Mouse (Mus musculus) gastrocnemius, adult 18-20 months (tissue): ENCODE data around the gene Dlg5. TPM values are rescaled to one million over a fixed set of nuclear protein-coding genes. Genes with fewer than 3 reads are reported as not detected.

Experiments
- DNase-seq: peaks from one replicate; pipeline ENCODE4 v3.0.0; 2021; ENCODE audit warnings: low spot score
- total RNA-seq, 2 experiments: library from RNA; stranded (reverse); gene quantifications; 2 replicates each; pipeline ENCODE4 v1.2.3; 2021

The Dlg5 gene
- total RNA-seq, 2 experiments from 2014 or later = 5.5 to 6.7 TPM

GRCm38 (mm10) chr14:24190131-24190530, 55.6 kb downstream of the Dlg5 start:
- no peak for DNase-seq

GRCm38 (mm10) chr14:24189598-24189997, 56.1 kb downstream of the Dlg5 start:
- DNase-seq = no peak

- no peak for DNase-seq
These were observed 60.2 kb downstream of the Dlg5 start for GRCm38 (mm10) chr14:24185514-24185913.

GRCm38 (mm10) chr14:24182955-24183354, 62.8 kb downstream of the Dlg5 start:
- no peak for DNase-seq

- peak; percentile 69 for DNase-seq
These were observed 63.8 kb downstream of the Dlg5 start for GRCm38 (mm10) chr14:24181811-24182506.

- DNase-seq = no peak
These were observed 66.2 kb downstream of the Dlg5 start for GRCm38 (mm10) chr14:24179466-24179991.

- DNase-seq = no peak
These were observed 69.1 kb downstream of the Dlg5 start for GRCm38 (mm10) chr14:24176609-24177008.

- DNase-seq = no peak
These were observed 72.4 kb downstream of the Dlg5 start for GRCm38 (mm10) chr14:24173326-24173725.

- no peak for DNase-seq
These were observed 73.9 kb downstream of the Dlg5 start for GRCm38 (mm10) chr14:24171639-24172311.

- DNase-seq = no peak
These were observed 79.7 kb downstream of the Dlg5 start for GRCm38 (mm10) chr14:24166046-24166445.

GRCm38 (mm10) chr14:24164721-24165367, 80.9 kb downstream of the Dlg5 start:
- DNase-seq = no peak

GRCm38 (mm10) chr14:24162856-24163255, 82.9 kb downstream of the Dlg5 start:
- DNase-seq = no peak

- DNase-seq = no peak
These were observed 96.8 kb downstream of the Dlg5 start for GRCm38 (mm10) chr14:24148892-24149291.

- DNase-seq = no peak
These were observed 100.9 kb downstream of the Dlg5 start for GRCm38 (mm10) chr14:24144821-24145220.

GRCm38 (mm10) chr14:24144421-24144820, 101.3 kb downstream of the Dlg5 start:
- no peak for DNase-seq

- no peak for DNase-seq
These were observed 102.7 kb downstream of the Dlg5 start for GRCm38 (mm10) chr14:24142926-24143430.

GRCm38 (mm10) chr14:24141727-24142126, 104.0 kb downstream of the Dlg5 start:
- no peak for DNase-seq

- no peak for DNase-seq
These were observed 105.4 kb downstream of the Dlg5 start for GRCm38 (mm10) chr14:24140297-24140812.

GRCm38 (mm10) chr14:24136908-24137307, 108.8 kb downstream of the Dlg5 start:
- DNase-seq = no peak

- no peak for DNase-seq
These were observed 111.0 kb downstream of the Dlg5 start for GRCm38 (mm10) chr14:24134623-24135290.

- DNase-seq = no peak
These were observed 111.9 kb downstream of the Dlg5 start for GRCm38 (mm10) chr14:24133801-24134200.
